Mouse (Mus musculus) embryonic facial prominence, embryonic 14.5 days (tissue): ENCODE results near the gene Slc4a2. TPM values are rescaled to one million over a fixed set of nuclear protein-coding genes. Genes with fewer than 3 reads are reported as not detected.

Experiments
- ATAC-seq: fragments of 200-750 bp; cut with Nextera tagmentation; 2 replicates; pipeline ENCODE4 v1.8.0; 2017; ENCODE audit warnings: low read depth, moderate number of reproducible peaks, moderate TSS enrichment
- DNase-seq: peaks from one replicate; pipeline ENCODE4 v3.0.0-alpha.2; 2015; ENCODE audit warnings: low spot score
- H3K27ac ChIP-seq: fragments of 300-500 bp; sonication (generic); replicated peaks from 2 replicates; pipeline ENCODE4 v1.5.1; 2014; ENCODE audit warnings: low read depth, mild to moderate bottlenecking, low read length, moderate library complexity
- H3K27me3 ChIP-seq: fragments of 300-500 bp; sonication (generic); replicated peaks from 2 replicates; pipeline ENCODE4 v1.6.1; 2014; ENCODE audit warnings: low read length; ENCODE audit not compliant: control insufficient read depth, insufficient read depth
- H3K36me3 ChIP-seq: fragments of 300-500 bp; sonication (generic); 2 replicates; pipeline ENCODE4 v1.6.1; 2014; ENCODE audit warnings: low read length, mixed read lengths; ENCODE audit not compliant: control insufficient read depth, insufficient read depth
- H3K4me1 ChIP-seq: fragments of 300-500 bp; sonication (generic); 2 replicates; pipeline ENCODE4 v1.6.1; 2014; ENCODE audit warnings: antibody characterized with exemption, low read length; ENCODE audit not compliant: control insufficient read depth, insufficient read depth
- H3K4me2 ChIP-seq: fragments of 300-500 bp; sonication (generic); 2 replicates; pipeline ENCODE4 v1.6.1; 2014; ENCODE audit warnings: low read depth, mild to moderate bottlenecking, low read length, moderate library complexity, mixed read lengths
- H3K4me3 ChIP-seq: fragments of 300-500 bp; sonication (generic); 2 replicates; pipeline ENCODE4 v1.5.1; 2014; ENCODE audit warnings: low read depth, mild to moderate bottlenecking, low read length
- H3K9ac ChIP-seq: fragments of 300-500 bp; sonication (generic); 2 replicates; pipeline ENCODE4 v1.6.1; 2014; ENCODE audit warnings: low read depth, mild to moderate bottlenecking, low read length, moderate library complexity, mixed read lengths
- H3K9me3 ChIP-seq: fragments of 300-500 bp; sonication (generic); 2 replicates; pipeline ENCODE4 v1.6.1; 2016; ENCODE audit warnings: low read length; ENCODE audit not compliant: control insufficient read depth
- WGBS: fragments of 180-500 bp; shearing (Covaris S2); extraction: QIAGEN DNeasy Blood & Tissue Kit; methylation state at CpG from one replicate; pipeline ENCODE4 v1.1.7; 2014; 5-methylcytosine and 5-hydroxymethylcytosine counted together
- polyA plus RNA-seq: library from polyadenylated mRNA; unstranded; fragments of >200 nt; fragmentation: Nextera tagmentation; extraction: Ambion mirVana; gene quantifications from 2 replicates; pipeline ENCODE4 v1.2.1, GENCODE M21; 2014

Gene Slc4a2
- polyA plus RNA-seq: 26.0 and 31.0 TPM in 2 replicates

- Histone ChIP-seq H3K27ac (peak within 1 kb of the TSS; percentile 93), H3K27me3 (no peaks in the 10 kb centered on the region), H3K9ac (peak within 1 kb of the TSS; percentile 75), H3K36me3 (peaks cover 36% of the 10 kb centered on the region), H3K9me3 (no peaks in the 10 kb centered on the region), H3K4me2 (peak within 1 kb of the TSS; percentile 85), H3K4me3 (peak within 1 kb of the TSS; percentile 51), H3K4me1 (peaks cover 42% of the 10 kb centered on the region)
- ATAC-seq (peak; percentile 96), DNase-seq (peak; percentile 100)
- WGBS: under 1% methylated on average over 45 of the region's 46 CpGs
Measured at GRCm38 (mm10) chr5:24423129-24424003, at the start of gene Slc4a2, which contains the start of gene Cdk5. Slc4a2 (plus strand) TSS chr5:24423837. Cdk5 (minus strand) TSS chr5:24423530.

- H3K4me2 ChIP-seq: no peak overlapping the region
- ATAC-seq: no peak
- H3K9me3 ChIP-seq: no peaks in the 10 kb centered on the region
- DNase-seq: peak; percentile 86
- H3K27ac ChIP-seq: no peak overlapping the region
- H3K4me3 ChIP-seq: no peak overlapping the region
- WGBS: 39% methylated on average over 6 of the region's 6 CpGs
- no peak overlapping the region for H3K9ac ChIP-seq
- H3K36me3 ChIP-seq: no peaks in the 10 kb centered on the region
- H3K27me3 ChIP-seq: no peaks in the 10 kb centered on the region
- H3K4me1 ChIP-seq: no peaks in the 10 kb centered on the region
Measured at GRCm38 (mm10) chr5:24374216-24374615, 49.4 kb upstream of the Slc4a2 start.

GRCm38 (mm10) chr5:24374666-24375328, 48.8 kb upstream of the Slc4a2 start:
- H3K4me1 ChIP-seq: no peaks in the 10 kb centered on the region
- 61% methylated on average over 7 of the region's 7 CpGs for WGBS

GRCm38 (mm10) chr5:24378700-24379099, 44.9 kb upstream of the Slc4a2 start:
- Histone ChIP-seq H3K4me2 (no peak overlapping the region), H3K27ac (no peak overlapping the region), H3K27me3 (no peaks in the 10 kb centered on the region), H3K4me1 (peaks cover under 1% of the 10 kb centered on the region; the same call in 1 of the 2 replicates), H3K9me3 (no peaks in the 10 kb centered on the region), H3K36me3 (no peaks in the 10 kb centered on the region), H3K4me3 (no peak overlapping the region), H3K9ac (no peak overlapping the region)
- no peak for ATAC-seq
- DNase-seq: no peak
- 72% methylated on average over 2 of the region's 2 CpGs for WGBS

More at GRCm38 (mm10) chr5:24374666-24375328, 48.8 kb upstream of the Slc4a2 start:
- Histone ChIP-seq H3K9me3 (no peaks in the 10 kb centered on the region), H3K9ac (no peak overlapping the region), H3K36me3 (no peaks in the 10 kb centered on the region), H3K27ac (no peak overlapping the region), H3K4me3 (no peak overlapping the region), H3K27me3 (no peaks in the 10 kb centered on the region), H3K4me2 (no peak overlapping the region)
- ATAC-seq (no peak), DNase-seq (no peak)

- Histone ChIP-seq H3K27ac (no peak overlapping the region), H3K4me1 (peaks cover 6% of the 10 kb centered on the region), H3K4me3 (no peak overlapping the region), H3K27me3 (no peaks in the 10 kb centered on the region), H3K4me2 (no peak overlapping the region), H3K9me3 (no peaks in the 10 kb centered on the region), H3K36me3 (no peaks in the 10 kb centered on the region), H3K9ac (no peak overlapping the region)
- ATAC-seq (no peak), DNase-seq (no peak)
- 71% methylated on average over 4 of the region's 4 CpGs for WGBS
Measured at GRCm38 (mm10) chr5:24379501-24379900, 44.1 kb upstream of the Slc4a2 start.

- Histone ChIP-seq H3K36me3 (no peaks in the 10 kb centered on the region), H3K27ac (no peak overlapping the region), H3K4me1 (peaks cover 7% of the 10 kb centered on the region), H3K4me2 (no peak overlapping the region), H3K4me3 (no peak overlapping the region), H3K9me3 (no peaks in the 10 kb centered on the region), H3K9ac (no peak overlapping the region), H3K27me3 (0 out of 2 replicates have a peak, but pooled peaks cover 4% of the 10 kb centered on the region)
- WGBS: 89% methylated on average over 4 of the region's 4 CpGs
- DNase-seq (no peak), ATAC-seq (no peak)
Measured at GRCm38 (mm10) chr5:24380499-24380898, 43.1 kb upstream of the Slc4a2 start.

GRCm38 (mm10) chr5:24381486-24381885, 42.2 kb upstream of the Slc4a2 start:
- no peaks in the 10 kb centered on the region for H3K9me3 ChIP-seq
- ATAC-seq: no peak
- H3K36me3 ChIP-seq: no peaks in the 10 kb centered on the region
- peaks cover 12% of the 10 kb centered on the region for H3K27me3 ChIP-seq
- H3K4me2 ChIP-seq: no peak overlapping the region
- DNase-seq: no peak
- no peak overlapping the region for H3K4me3 ChIP-seq
- peaks cover 7% of the 10 kb centered on the region for H3K4me1 ChIP-seq
- no peak overlapping the region for H3K9ac ChIP-seq
- H3K27ac ChIP-seq: no peak overlapping the region
- WGBS: 80% methylated on average over 5 of the region's 6 CpGs

- H3K4me2 ChIP-seq: no peak overlapping the region
- H3K27me3 ChIP-seq: peaks cover 17% of the 10 kb centered on the region
- DNase-seq (no peak), ATAC-seq (no peak)
- no peaks in the 10 kb centered on the region for H3K9me3 ChIP-seq
- H3K9ac ChIP-seq: no peak overlapping the region
- no peak overlapping the region for H3K4me3 ChIP-seq
- H3K4me1 ChIP-seq: peaks cover 7% of the 10 kb centered on the region
- 55% methylated on average over 2 of the region's 2 CpGs for WGBS
- no peaks in the 10 kb centered on the region for H3K36me3 ChIP-seq
- no peak overlapping the region for H3K27ac ChIP-seq
Measured at GRCm38 (mm10) chr5:24381988-24382387, 41.6 kb upstream of the Slc4a2 start.
